Mouse (Mus musculus) lung, postnatal 0 days (tissue): ENCODE results near the gene Selenov.

ENCODE experiments used
- CTCF ChIP-seq: IDR thresholded peaks from 2 replicates; pipeline ENCODE4 v1.5.1; 2016; ENCODE audit warnings: antibody characterized with exemption, mild to moderate bottlenecking
- EP300 ChIP-seq: IDR thresholded peaks from 2 replicates; pipeline ENCODE4 v1.6.1; 2016; ENCODE audit warnings: antibody characterized with exemption, mild to moderate bottlenecking, control low read depth

DNA sequence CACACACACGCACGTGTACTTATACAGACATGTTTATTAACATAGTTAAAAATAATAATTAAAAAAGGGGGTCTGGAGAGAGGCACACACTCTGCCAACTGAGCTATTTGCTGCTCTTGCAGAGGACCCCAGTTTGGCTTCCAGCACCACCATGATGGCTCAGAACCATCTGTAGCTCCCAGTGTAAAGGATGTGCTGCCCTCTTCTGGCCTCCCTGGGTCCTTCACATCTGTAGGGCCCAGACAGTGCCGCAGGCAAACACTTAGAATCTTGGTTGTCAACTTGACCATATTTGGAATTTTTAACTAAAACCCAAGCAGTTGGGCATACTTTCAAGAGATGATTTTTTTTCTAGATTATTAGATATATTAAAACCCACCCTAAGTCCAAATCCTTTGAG, 42.0 kb downstream of the Selenov start:
- no peak for TF ChIP-seq EP300
- no peak for TF ChIP-seq CTCF
